Mouse (Mus musculus) lung, embryonic 16.5 days (tissue): ENCODE measurements around the gene Bcl7a. TPM values are rescaled to one million over a fixed set of nuclear protein-coding genes. Genes with fewer than 3 reads are reported as not detected.
A peak's percentile ranks its signal among the peaks of the same experiment; 100 is the strongest.

Experiments
- ATAC-seq: fragments of 200-750 bp; cut with Nextera tagmentation; 2 replicates; pipeline ENCODE4 v1.8.0; 2017; ENCODE audit warnings: low read depth, mild to moderate bottlenecking, moderate library complexity
- H3K27ac ChIP-seq: fragments of 300-500 bp; sonication (generic); 2 replicates; pipeline ENCODE4 v1.5.1; 2014; ENCODE audit warnings: mild to moderate bottlenecking, control low read depth, low read length
- H3K27me3 ChIP-seq: fragments of 300-500 bp; sonication (generic); 2 replicates; pipeline ENCODE4 v1.6.1; 2014; ENCODE audit warnings: low read depth, low read length, mixed read lengths; ENCODE audit not compliant: control insufficient read depth, insufficient read depth
- H3K36me3 ChIP-seq: fragments of 300-500 bp; sonication (generic); 2 replicates; pipeline ENCODE4 v1.6.1; 2014; ENCODE audit warnings: low read length; ENCODE audit not compliant: control insufficient read depth, insufficient read depth
- H3K4me1 ChIP-seq: fragments of 300-500 bp; sonication (generic); replicated peaks from 2 replicates; pipeline ENCODE4 v1.6.1; 2014; ENCODE audit warnings: low read length, mixed read lengths; ENCODE audit not compliant: control insufficient read depth, insufficient read depth
- H3K4me2 ChIP-seq: fragments of 300-500 bp; sonication (generic); 2 replicates; pipeline ENCODE4 v1.6.1; 2014; ENCODE audit warnings: low read depth, low read length, control low read depth
- H3K4me3 ChIP-seq: fragments of 300-500 bp; sonication (generic); 2 replicates; pipeline ENCODE4 v1.5.1; 2014; ENCODE audit warnings: mild to moderate bottlenecking, low read length, control low read depth
- H3K9ac ChIP-seq: fragments of 300-500 bp; sonication (generic); 2 replicates; pipeline ENCODE4 v1.6.1; 2014; ENCODE audit warnings: low read length, control low read depth
- H3K9me3 ChIP-seq: fragments of 300-500 bp; sonication (generic); 2 replicates; pipeline ENCODE4 v1.6.1; 2016; ENCODE audit warnings: low read length; ENCODE audit not compliant: control insufficient read depth
- WGBS: fragments of 180-500 bp; shearing (Covaris S2); extraction: QIAGEN DNeasy Blood & Tissue Kit; methylation state at CpG from one replicate; pipeline ENCODE4 v1.1.7; 2014; 5-methylcytosine and 5-hydroxymethylcytosine counted together
- polyA plus RNA-seq: library from polyadenylated mRNA; unstranded; fragments of >200 nt; fragmentation: Nextera tagmentation; extraction: Ambion mirVana; gene quantifications from 2 replicates; pipeline ENCODE4 v1.2.1, GENCODE M21; 2015

The Bcl7a gene
- polyA plus RNA-seq, 1 experiment from 2014 or later = 23.9 TPM

DNA sequence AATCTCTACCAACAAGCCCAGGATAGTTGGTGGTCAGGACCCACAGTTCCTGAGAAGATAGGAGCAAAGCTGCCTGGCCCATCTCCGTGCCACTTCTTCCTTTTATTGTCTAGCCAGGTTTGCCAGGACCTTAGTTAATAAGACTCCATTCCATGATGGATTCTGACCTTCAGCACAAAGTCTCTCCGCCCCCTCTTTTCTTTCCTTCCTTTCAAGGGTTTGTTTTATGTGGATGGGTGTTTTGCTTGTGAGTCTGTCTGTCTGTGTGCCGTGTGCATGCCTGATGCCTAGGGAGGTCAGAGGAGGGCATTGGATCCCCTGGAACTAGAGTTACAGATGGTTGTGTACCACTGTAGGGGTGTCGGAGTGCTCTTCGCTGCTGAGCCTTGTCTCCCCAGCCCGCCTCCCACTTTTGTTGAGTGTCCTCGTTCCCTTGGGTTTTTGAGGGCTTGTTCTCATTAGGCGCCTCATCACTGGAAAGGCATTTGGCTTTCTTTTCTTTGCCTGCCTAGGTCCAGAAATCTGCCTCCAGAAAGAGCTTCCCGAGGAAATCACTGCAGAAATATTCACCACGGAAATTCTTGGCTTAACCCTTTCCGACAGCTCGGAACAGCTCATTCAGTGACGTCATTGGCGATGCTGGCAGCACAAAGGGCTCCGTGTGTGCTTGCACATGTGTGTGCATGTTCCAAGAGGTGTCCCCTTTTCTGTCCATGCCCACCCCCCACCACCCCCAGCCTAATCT lies 17.5 kb upstream of the Bcl7a start:
- Histone ChIP-seq H3K9ac (no peak overlapping the region), H3K27ac (peak overlapping the region; percentile 20; the same call in 1 of the 2 replicates), H3K4me1 (peaks cover 13% of the 10 kb centered on the region), H3K36me3 (no peaks in the 10 kb centered on the region), H3K4me2 (no peak overlapping the region), H3K9me3 (no peaks in the 10 kb centered on the region), H3K4me3 (no peak overlapping the region), H3K27me3 (no peaks in the 10 kb centered on the region)
- peak; percentile 59 for ATAC-seq
- 47% methylated on average over 15 of the region's 15 CpGs for WGBS

DNA sequence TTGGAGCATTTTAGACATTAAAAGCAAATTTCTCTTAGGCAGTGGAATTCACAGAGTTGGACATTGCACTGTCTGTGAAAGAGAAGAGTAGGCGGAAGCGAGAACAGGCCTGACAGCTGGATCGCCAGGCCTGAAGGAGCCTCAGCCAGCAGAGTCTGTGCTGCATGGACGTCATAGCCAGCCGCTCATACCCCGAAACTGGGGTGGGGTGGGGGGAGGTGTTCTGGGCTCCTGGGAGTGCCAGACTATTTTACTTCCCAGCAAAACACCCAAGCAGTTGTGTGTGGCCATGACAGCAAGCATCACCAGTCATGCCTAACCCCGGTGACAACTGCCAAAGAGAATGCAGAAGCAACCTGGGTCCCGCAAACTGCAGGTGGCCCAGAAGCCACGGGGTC lies 16.9 kb upstream of the Bcl7a start:
- no peaks in the 10 kb centered on the region for H3K9me3 ChIP-seq
- WGBS = 73% methylated on average over 9 of the region's 9 CpGs
- 0 out of 2 replicates have a peak overlapping the region, but pooled peaks have one; percentile 20 for H3K27ac ChIP-seq
- ATAC-seq = peak; percentile 66
- H3K36me3 ChIP-seq = no peaks in the 10 kb centered on the region
- H3K4me3 ChIP-seq = no peak overlapping the region
- no peaks in the 10 kb centered on the region for H3K27me3 ChIP-seq
- H3K9ac ChIP-seq = 0 out of 2 replicates have a peak overlapping the region, but pooled peaks have one; percentile 6
- H3K4me2 ChIP-seq = no peak overlapping the region
- H3K4me1 ChIP-seq = peaks cover 13% of the 10 kb centered on the region

DNA sequence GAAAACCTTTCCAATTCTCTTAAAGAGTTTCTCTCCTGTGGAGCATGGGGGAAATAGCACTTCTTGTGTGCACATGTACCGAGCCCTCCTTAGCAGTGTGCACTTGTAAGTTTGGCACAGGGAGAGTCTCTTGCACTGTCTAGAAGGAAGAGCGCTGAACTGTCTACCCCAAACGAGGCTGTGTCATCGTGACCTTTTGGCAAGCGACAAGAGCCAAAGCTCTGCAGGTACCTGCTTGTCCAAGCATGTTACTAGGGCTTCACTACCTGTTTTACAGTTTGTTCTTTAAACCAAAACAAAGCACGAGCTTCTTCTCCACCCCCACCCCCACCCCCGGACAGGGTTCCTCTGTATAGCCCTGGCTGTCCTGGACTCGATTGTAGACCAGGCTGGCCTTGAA lies 15.9 kb upstream of the Bcl7a start:
- H3K27ac ChIP-seq = no peak overlapping the region
- WGBS = 78% methylated on average over 8 of the region's 8 CpGs
- peaks cover 13% of the 10 kb centered on the region for H3K4me1 ChIP-seq
- H3K4me2 ChIP-seq = no peak overlapping the region
- no peaks in the 10 kb centered on the region for H3K27me3 ChIP-seq
- no peaks in the 10 kb centered on the region for H3K9me3 ChIP-seq
- no peak overlapping the region for H3K4me3 ChIP-seq
- H3K9ac ChIP-seq = no peak overlapping the region
- no peak for ATAC-seq
- H3K36me3 ChIP-seq = no peaks in the 10 kb centered on the region

DNA sequence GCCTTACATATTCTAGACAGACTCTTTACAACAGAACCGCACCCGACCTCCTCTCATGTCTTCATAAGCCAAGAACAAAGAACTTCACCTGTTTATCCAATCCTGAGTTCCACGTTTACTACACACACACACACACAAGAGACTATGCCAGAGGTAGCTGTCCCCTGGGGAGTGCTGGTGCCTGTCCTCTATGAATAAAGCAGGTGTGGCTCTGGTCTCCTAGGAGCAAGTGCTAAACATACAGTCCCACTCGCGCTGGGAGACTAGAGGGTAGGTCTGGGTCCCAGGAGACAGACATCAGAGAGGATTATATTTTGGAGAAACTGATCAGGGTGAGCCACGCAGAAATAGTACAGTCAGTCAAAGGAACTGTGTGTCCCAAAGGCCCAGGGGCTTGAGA lies 10.1 kb upstream of the Bcl7a start:
- ATAC-seq = no peak

DNA sequence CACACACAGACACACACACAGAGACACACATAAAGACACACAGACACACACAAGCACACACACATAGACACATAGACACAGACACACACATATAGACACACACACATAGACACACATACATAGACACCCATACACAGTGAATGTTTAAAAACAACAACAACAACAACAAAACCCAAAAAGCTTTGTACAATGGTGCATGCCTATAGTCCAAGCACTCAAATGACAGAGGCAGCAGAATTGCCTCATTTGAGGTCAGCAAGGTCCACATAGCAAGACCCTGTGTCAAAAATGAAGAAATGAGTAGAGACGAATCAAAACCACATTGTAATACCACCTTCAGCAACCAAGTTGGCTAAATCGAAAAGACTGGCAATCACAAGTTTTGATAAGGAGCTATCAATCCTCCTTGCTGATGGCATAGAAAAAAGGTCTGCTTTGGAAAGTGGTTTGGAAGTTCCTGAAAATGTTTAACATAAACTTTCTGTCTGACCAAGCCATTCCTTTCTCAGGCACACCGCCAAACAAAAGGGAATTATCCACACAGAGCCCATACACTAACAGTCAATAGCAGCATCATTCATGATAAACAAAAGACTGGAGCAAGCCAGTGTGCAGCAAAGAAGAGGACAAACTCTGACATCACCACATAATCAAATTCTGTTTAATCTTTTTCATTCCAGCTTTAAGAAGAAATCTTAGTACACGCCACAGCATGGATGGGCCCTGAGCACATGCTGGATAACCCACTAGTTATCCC lies 7.3 kb upstream of the Bcl7a start:
- no peak overlapping the region for H3K4me3 ChIP-seq
- no peak overlapping the region for H3K9ac ChIP-seq
- H3K4me1 ChIP-seq = peaks cover 3% of the 10 kb centered on the region; the same call in 1 of the 2 replicates
- ATAC-seq = peak; percentile 88
- H3K27ac ChIP-seq = peak overlapping the region; percentile 58
- no peaks in the 10 kb centered on the region for H3K36me3 ChIP-seq
- no peak overlapping the region for H3K4me2 ChIP-seq
- no peaks in the 10 kb centered on the region for H3K27me3 ChIP-seq
- H3K9me3 ChIP-seq = no peaks in the 10 kb centered on the region
- 45% methylated on average over 4 of the region's 4 CpGs for WGBS

More for the DNA sequence above, 10.1 kb upstream of the Bcl7a start:
- Histone ChIP-seq H3K4me1 (peaks cover 3% of the 10 kb centered on the region; the same call in 1 of the 2 replicates), H3K4me2 (no peak overlapping the region), H3K36me3 (no peaks in the 10 kb centered on the region), H3K4me3 (no peak overlapping the region), H3K9ac (no peak overlapping the region), H3K9me3 (no peaks in the 10 kb centered on the region), H3K27ac (no peak overlapping the region), H3K27me3 (no peaks in the 10 kb centered on the region)
- 83% methylated on average over 6 of the region's 6 CpGs for WGBS

DNA sequence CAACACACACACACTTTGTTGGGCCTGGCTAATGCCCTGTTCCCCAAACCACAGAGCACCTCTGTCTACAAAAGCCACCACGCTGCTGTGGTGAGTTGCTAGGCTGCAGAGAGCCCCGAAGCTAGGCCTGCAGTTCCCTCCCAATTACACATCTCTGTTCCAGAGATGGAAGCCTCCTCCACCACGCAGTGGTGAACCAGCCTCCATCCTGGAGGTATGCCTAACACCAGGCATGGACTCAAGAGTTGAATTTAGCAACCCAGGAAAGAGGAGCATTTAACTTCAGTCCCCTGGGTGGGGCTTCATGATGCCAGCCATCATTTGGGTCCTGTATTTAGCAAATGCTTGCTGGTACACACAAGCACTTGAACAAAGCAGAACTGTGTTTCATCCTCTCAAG lies 5.2 kb upstream of the Bcl7a start:
- Histone ChIP-seq H3K4me1 (peaks cover 5% of the 10 kb centered on the region; the same call in 1 of the 2 replicates), H3K9ac (no peak overlapping the region), H3K4me3 (no peak overlapping the region), H3K36me3 (no peaks in the 10 kb centered on the region), H3K4me2 (no peak overlapping the region), H3K9me3 (no peaks in the 10 kb centered on the region), H3K27me3 (no peaks in the 10 kb centered on the region), H3K27ac (no peak overlapping the region)
- WGBS = 76% methylated on average over 3 of the region's 3 CpGs
- no peak for ATAC-seq

DNA sequence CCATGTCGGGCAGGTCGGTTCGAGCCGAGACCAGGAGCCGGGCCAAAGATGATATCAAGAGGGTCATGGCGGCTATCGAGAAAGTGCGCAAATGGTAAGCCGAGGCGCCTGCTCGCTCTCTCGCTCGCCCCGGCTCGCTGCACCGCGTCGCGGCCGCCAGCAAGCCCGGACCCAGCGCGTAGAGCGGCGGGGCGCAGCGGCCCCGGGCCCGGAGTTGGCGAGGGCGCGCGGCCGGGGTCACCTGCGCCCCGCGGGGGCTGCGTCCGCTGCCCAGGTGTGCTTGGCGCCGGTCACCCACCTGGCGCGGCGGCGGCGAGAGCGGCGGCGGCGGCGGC lies 961 bp downstream of the Bcl7a start:
- 0% methylated on average over 44 of the region's 51 CpGs for WGBS
- no peaks in the 10 kb centered on the region for H3K27me3 ChIP-seq
- ATAC-seq = peak; percentile 36

DNA sequence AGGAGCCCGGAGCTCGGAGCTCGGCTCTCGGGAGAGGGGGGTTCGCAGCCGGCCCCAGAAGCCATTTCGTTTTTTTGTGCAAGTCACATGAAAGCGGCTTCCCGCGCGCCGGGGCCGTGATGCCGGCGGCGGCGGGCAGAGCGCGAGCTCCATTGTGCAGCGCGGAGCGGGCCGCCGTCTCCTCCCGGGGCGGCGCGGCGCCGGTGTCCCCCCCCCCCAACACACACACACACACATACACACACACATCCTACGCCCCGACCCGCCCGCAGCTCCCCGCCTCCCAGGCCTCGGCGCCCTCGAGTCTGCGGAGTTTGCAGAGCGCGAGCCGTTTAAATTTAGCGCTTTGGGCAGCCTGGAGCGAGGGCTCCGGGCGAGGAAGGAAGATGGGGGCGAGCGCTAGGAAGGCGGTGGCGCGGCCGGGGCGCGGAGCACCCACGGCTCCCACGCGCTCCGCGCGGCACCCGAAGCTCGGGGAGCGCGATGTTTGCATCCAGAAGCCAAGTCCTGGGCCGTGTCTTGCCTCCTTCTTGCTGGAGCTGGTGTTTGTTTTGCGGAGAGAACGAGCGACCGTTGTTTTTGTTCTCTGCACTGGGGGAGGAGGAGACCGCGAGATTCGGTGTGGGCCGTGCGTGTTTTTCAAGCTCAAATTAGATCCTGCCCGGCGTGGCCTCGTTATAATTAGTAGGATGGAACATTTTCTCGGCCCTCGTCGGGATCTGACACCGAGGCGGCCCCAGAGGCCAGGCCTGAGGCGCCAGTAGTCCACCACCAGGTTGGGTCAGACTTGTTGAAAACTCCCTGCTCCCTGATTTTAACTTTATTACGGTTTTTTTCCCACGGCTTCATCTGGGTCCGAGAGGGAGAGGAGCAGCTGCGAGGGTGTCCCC lies 1.6 kb downstream of the Bcl7a start:
- Histone ChIP-seq H3K4me1 (peaks cover 20% of the 10 kb centered on the region), H3K9ac (peak overlapping the region; percentile 98), H3K36me3 (no peaks in the 10 kb centered on the region), H3K9me3 (no peaks in the 10 kb centered on the region), H3K27ac (peak overlapping the region; percentile 99), H3K27me3 (no peaks in the 10 kb centered on the region), H3K4me2 (peak overlapping the region; percentile 91), H3K4me3 (peak overlapping the region; percentile 91)
- ATAC-seq = peak; percentile 61
- WGBS = under 1% methylated on average over 68 of the region's 87 CpGs

More for the DNA sequence above, 961 bp downstream of the Bcl7a start:
- peak overlapping the region; percentile 98 for H3K9ac ChIP-seq
- peak overlapping the region; percentile 91 for H3K4me3 ChIP-seq
- no peaks in the 10 kb centered on the region for H3K9me3 ChIP-seq
- no peaks in the 10 kb centered on the region for H3K36me3 ChIP-seq
- peak overlapping the region; percentile 99 for H3K27ac ChIP-seq
- H3K4me2 ChIP-seq = peak overlapping the region; percentile 91
- H3K4me1 ChIP-seq = peaks cover 20% of the 10 kb centered on the region
